Mouse (Mus musculus) neural tube, embryonic 12.5 days (tissue): ENCODE measurements around the gene A430005L14Rik. TPM values are rescaled to one million over a fixed set of nuclear protein-coding genes. Genes with fewer than 3 reads are reported as not detected.

Experiments used
- ATAC-seq: fragments of 200-750 bp; cut with Nextera tagmentation; 2 replicates; pipeline ENCODE4 v1.8.0; 2017; ENCODE audit warnings: low read depth, mild to moderate bottlenecking, moderate TSS enrichment, moderate library complexity; ENCODE audit not compliant: low FRiP score
- H3K27ac ChIP-seq: fragments of 300-500 bp; sonication (generic); 2 replicates; pipeline ENCODE4 v1.5.1; 2016
- H3K27me3 ChIP-seq: fragments of 300-500 bp; sonication (generic); replicated peaks from 2 replicates; pipeline ENCODE4 v1.6.1; 2016; ENCODE audit warnings: mild to moderate bottlenecking
- H3K36me3 ChIP-seq: fragments of 300-500 bp; sonication (generic); 2 replicates; pipeline ENCODE4 v1.6.1; 2016; ENCODE audit warnings: mild to moderate bottlenecking
- H3K4me1 ChIP-seq: fragments of 300-500 bp; sonication (generic); 2 replicates; pipeline ENCODE4 v1.6.1; 2016
- H3K4me2 ChIP-seq: fragments of 300-500 bp; sonication (generic); replicated peaks from 2 replicates; pipeline ENCODE4 v1.6.1; 2016; ENCODE audit warnings: mild to moderate bottlenecking
- H3K4me3 ChIP-seq: fragments of 300-500 bp; sonication (generic); 2 replicates; pipeline ENCODE4 v1.5.1; 2016
- H3K9ac ChIP-seq: fragments of 300-500 bp; sonication (generic); 2 replicates; pipeline ENCODE4 v1.6.1; 2016; ENCODE audit warnings: mild to moderate bottlenecking
- H3K9me3 ChIP-seq: fragments of 300-500 bp; sonication (generic); 2 replicates; pipeline ENCODE4 v1.6.1; 2016; ENCODE audit warnings: mild to moderate bottlenecking
- WGBS: fragments of 180-500 bp; shearing (Covaris S2); methylation state at CpG from one replicate; pipeline ENCODE4 v1.1.7; 2016; 5-methylcytosine and 5-hydroxymethylcytosine counted together
- polyA plus RNA-seq: library from polyadenylated mRNA; unstranded; fragments of >200 nt; fragmentation: Nextera tagmentation; extraction: Ambion mirVana; gene quantifications from 2 replicates; pipeline ENCODE4 v1.2.1, GENCODE M21; 2016

The A430005L14Rik gene
- polyA plus RNA-seq, 1 experiment from 2014 or later = 70.5 TPM

- WGBS = 81% methylated on average over 6 of the region's 6 CpGs
- Histone ChIP-seq H3K4me2 (no peak overlapping the region), H3K4me1 (peaks cover 9% of the 10 kb centered on the region)
Observed at GRCm38 (mm10) chr4:153945741-153946140, 11.3 kb upstream of the A430005L14Rik start.

GRCm38 (mm10) chr4:153950372-153950771, 6.7 kb upstream of the A430005L14Rik start:
- Histone ChIP-seq H3K4me2 (no peak overlapping the region), H3K4me1 (peaks cover 4% of the 10 kb centered on the region; the same call in 1 of the 2 replicates), H3K27me3 (peaks cover 3% of the 10 kb centered on the region; the same call in 1 of the 2 replicates), H3K9me3 (no peaks in the 10 kb centered on the region), H3K27ac (no peak overlapping the region), H3K9ac (no peak overlapping the region), H3K4me3 (no peak overlapping the region), H3K36me3 (no peaks in the 10 kb centered on the region)
- no peak for ATAC-seq
- 74% methylated on average over 2 of the region's 2 CpGs for WGBS

More at GRCm38 (mm10) chr4:153945741-153946140, 11.3 kb upstream of the A430005L14Rik start:
- H3K27ac ChIP-seq = no peak overlapping the region
- no peak for ATAC-seq
- H3K9ac ChIP-seq = no peak overlapping the region
- no peaks in the 10 kb centered on the region for H3K9me3 ChIP-seq
- 0 out of 2 replicates have a peak, but pooled peaks cover 3% of the 10 kb centered on the region for H3K27me3 ChIP-seq
- no peaks in the 10 kb centered on the region for H3K36me3 ChIP-seq
- no peak overlapping the region for H3K4me3 ChIP-seq

GRCm38 (mm10) chr4:153951150-153951549, 5.9 kb upstream of the A430005L14Rik start:
- Histone ChIP-seq H3K9me3 (no peaks in the 10 kb centered on the region), H3K9ac (no peak overlapping the region), H3K36me3 (no peaks in the 10 kb centered on the region), H3K27ac (no peak overlapping the region), H3K4me3 (no peak overlapping the region), H3K4me1 (peaks cover 4% of the 10 kb centered on the region; the same call in 1 of the 2 replicates), H3K27me3 (peaks cover 6% of the 10 kb centered on the region; the same call in 1 of the 2 replicates), H3K4me2 (no peak overlapping the region)
- 63% methylated on average over 3 of the region's 3 CpGs for WGBS
- ATAC-seq = no peak

- Histone ChIP-seq H3K4me2 (no peak overlapping the region), H3K4me1 (peaks cover 4% of the 10 kb centered on the region; the same call in 1 of the 2 replicates), H3K9ac (no peak overlapping the region), H3K9me3 (no peaks in the 10 kb centered on the region), H3K4me3 (no peak overlapping the region), H3K27me3 (peaks cover 4% of the 10 kb centered on the region; the same call in 1 of the 2 replicates), H3K36me3 (no peaks in the 10 kb centered on the region), H3K27ac (no peak overlapping the region)
- ATAC-seq = 0 out of 2 replicates have a peak, but pooled peaks have one; percentile 15
- WGBS = 32% methylated on average over 5 of the region's 5 CpGs
Observed at GRCm38 (mm10) chr4:153951692-153952091, 5.3 kb upstream of the A430005L14Rik start.

DNA sequence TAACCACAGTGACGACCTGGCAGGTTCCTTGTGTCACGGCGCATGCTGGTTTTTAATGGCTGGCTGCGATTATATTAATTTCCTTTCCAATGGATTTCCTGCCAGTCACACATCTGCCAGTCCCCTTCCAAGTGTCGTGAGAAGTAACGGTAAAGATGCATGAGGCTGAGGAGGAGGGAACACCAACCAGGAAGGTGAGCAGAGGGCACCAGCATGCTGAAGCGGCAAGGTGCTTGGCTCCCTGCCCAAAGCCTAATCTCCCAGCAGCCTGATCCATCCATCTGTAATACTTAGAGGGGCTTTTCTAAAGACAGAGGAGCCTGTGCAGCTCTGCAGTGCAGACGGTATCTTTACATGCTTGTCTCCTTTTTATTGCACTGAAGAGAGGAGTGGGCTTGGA, 1.4 kb upstream of the A430005L14Rik start:
- 82% methylated on average over 8 of the region's 8 CpGs for WGBS
- no peak for ATAC-seq

GRCm38 (mm10) chr4:153957444-153958250, 610 bp downstream of the A430005L14Rik start:
- Histone ChIP-seq H3K36me3 (peaks cover 34% of the 10 kb centered on the region), H3K27me3 (peaks cover 4% of the 10 kb centered on the region; the same call in 1 of the 2 replicates), H3K4me3 (peak overlapping the region; percentile 76), H3K27ac (peak overlapping the region; percentile 77), H3K4me2 (peak overlapping the region; percentile 87), H3K9me3 (no peaks in the 10 kb centered on the region), H3K4me1 (peaks cover 12% of the 10 kb centered on the region), H3K9ac (peak overlapping the region; percentile 92)
- under 1% methylated on average over 37 of the region's 37 CpGs for WGBS
- peak; percentile 76 for ATAC-seq

More for the DNA sequence above, 1.4 kb upstream of the A430005L14Rik start:
- peaks cover 16% of the 10 kb centered on the region for H3K4me1 ChIP-seq
- no peak overlapping the region for H3K4me3 ChIP-seq
- no peak overlapping the region for H3K27ac ChIP-seq
- H3K9me3 ChIP-seq = no peaks in the 10 kb centered on the region
- peaks cover 14% of the 10 kb centered on the region for H3K36me3 ChIP-seq
- H3K9ac ChIP-seq = no peak overlapping the region
- H3K4me2 ChIP-seq = no peak overlapping the region
- peaks cover 4% of the 10 kb centered on the region; the same call in 1 of the 2 replicates for H3K27me3 ChIP-seq

DNA sequence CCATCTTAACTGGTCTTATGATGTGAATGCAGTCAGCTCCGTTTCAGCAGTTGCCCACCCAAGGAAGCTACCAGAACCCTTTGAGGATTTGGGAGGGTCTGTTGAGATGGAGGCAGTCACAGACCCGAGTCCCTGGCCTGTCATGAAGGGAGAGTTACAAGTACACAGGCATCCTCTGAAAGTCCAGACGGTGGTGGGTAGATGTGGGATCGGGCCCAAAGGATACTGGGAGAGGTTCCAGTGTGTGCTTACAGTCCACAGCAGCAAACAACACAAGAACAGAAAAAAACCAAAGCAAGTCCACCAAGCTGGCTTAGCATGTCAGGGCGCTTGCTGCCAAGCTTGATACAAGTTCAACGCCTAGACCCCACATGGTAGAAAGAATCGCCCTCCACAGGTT, 5.6 kb downstream of the A430005L14Rik start:
- H3K27me3 ChIP-seq = no peaks in the 10 kb centered on the region
- no peak overlapping the region for H3K4me2 ChIP-seq
- no peak for ATAC-seq
- H3K9ac ChIP-seq = no peak overlapping the region
- peaks cover 68% of the 10 kb centered on the region for H3K36me3 ChIP-seq
- no peak overlapping the region for H3K4me3 ChIP-seq
- H3K27ac ChIP-seq = no peak overlapping the region
- WGBS = 88% methylated on average over 7 of the region's 7 CpGs
- H3K9me3 ChIP-seq = no peaks in the 10 kb centered on the region
- peaks cover 12% of the 10 kb centered on the region for H3K4me1 ChIP-seq

- no peak overlapping the region for H3K27ac ChIP-seq
- no peaks in the 10 kb centered on the region for H3K9me3 ChIP-seq
- 89% methylated on average over 5 of the region's 5 CpGs for WGBS
- no peaks in the 10 kb centered on the region for H3K4me1 ChIP-seq
- H3K27me3 ChIP-seq = no peaks in the 10 kb centered on the region
- H3K4me3 ChIP-seq = no peak overlapping the region
- ATAC-seq = no peak
- no peak overlapping the region for H3K4me2 ChIP-seq
- no peak overlapping the region for H3K9ac ChIP-seq
- H3K36me3 ChIP-seq = peaks cover 77% of the 10 kb centered on the region
Observed at GRCm38 (mm10) chr4:153966651-153967050, 9.6 kb downstream of the A430005L14Rik start.

GRCm38 (mm10) chr4:153967556-153967955, 10.5 kb downstream of the A430005L14Rik start:
- Histone ChIP-seq H3K36me3 (peaks cover 70% of the 10 kb centered on the region), H3K27ac (no peak overlapping the region), H3K9ac (no peak overlapping the region), H3K4me3 (no peak overlapping the region), H3K9me3 (no peaks in the 10 kb centered on the region), H3K27me3 (no peaks in the 10 kb centered on the region), H3K4me1 (no peaks in the 10 kb centered on the region), H3K4me2 (no peak overlapping the region)
- ATAC-seq = no peak
- WGBS = 86% methylated on average over 2 of the region's 2 CpGs

- WGBS = 81% methylated on average over 2 of the region's 2 CpGs
- H3K36me3 ChIP-seq = peaks cover 65% of the 10 kb centered on the region
- ATAC-seq = no peak
Observed at GRCm38 (mm10) chr4:153968063-153968462, 11.0 kb downstream of the A430005L14Rik start.

GRCm38 (mm10) chr4:153974431-153975291, 17.6 kb downstream of the A430005L14Rik start, which contains the start of the genes Dffb and Cep104:
Dffb (minus strand) TSS chr4:153975126.
Cep104 (plus strand) TSS chr4:153975194.
- peak within 1 kb of the TSS; percentile 84 for H3K9ac ChIP-seq
- H3K27me3 ChIP-seq = no peaks in the 10 kb centered on the region
- ATAC-seq = peak; percentile 98
- 1% methylated on average over 68 of the region's 68 CpGs for WGBS
- peaks cover 22% of the 10 kb centered on the region for H3K4me1 ChIP-seq
- H3K27ac ChIP-seq = peak within 1 kb of the TSS; percentile 32; the same call in 1 of the 2 replicates
- no peaks in the 10 kb centered on the region for H3K9me3 ChIP-seq
- H3K36me3 ChIP-seq = peaks cover 32% of the 10 kb centered on the region
- H3K4me3 ChIP-seq = peak within 1 kb of the TSS; percentile 90
- H3K4me2 ChIP-seq = peak within 1 kb of the TSS; percentile 71

More at GRCm38 (mm10) chr4:153968063-153968462, 11.0 kb downstream of the A430005L14Rik start:
- Histone ChIP-seq H3K9ac (no peak overlapping the region), H3K4me1 (no peaks in the 10 kb centered on the region), H3K27ac (no peak overlapping the region), H3K9me3 (no peaks in the 10 kb centered on the region), H3K4me2 (no peak overlapping the region), H3K27me3 (no peaks in the 10 kb centered on the region), H3K4me3 (no peak overlapping the region)
